16 mouse cellular contexts compared by ENCODE assay signal in genomic region chr13:88014741-88015140, GRCm38 (mm10).
"Had no signal": no experiment of that assay in that cellular context is flagged by ENCODE, and none has a peak within 500 bp of the region (broad histone marks: within the 10 kb centered on the region; RNA-seq: fewer than 3 reads in every experiment).

No protein-coding gene starts in this region.

- DNase-seq: retina, postnatal 1 day; right cerebral cortex, adult 18-20 months; right cerebral cortex, postnatal 14 days; right cerebral cortex, postnatal 25 days; right cerebral cortex, postnatal 4 days; spleen, adult 18-20 months; thymus, adult 18-20 months; thymus, adult 2 months; thymus, postnatal 14 days; thymus, postnatal 25 days; thymus, postnatal 36 days; thymus, postnatal 4 days had no signal

- H3K36me3 ChIP-seq: neural tube, embryonic 13.5 days; neural tube, embryonic 15.5 days; stomach, embryonic 15.5 days had no signal

- H3K4me3 ChIP-seq: neural tube, embryonic 13.5 days; neural tube, embryonic 15.5 days; stomach, embryonic 15.5 days had no signal

- H3K27me3 ChIP-seq: neural tube, embryonic 13.5 days; neural tube, embryonic 15.5 days; stomach, embryonic 15.5 days had no signal

- H3K9ac ChIP-seq: neural tube, embryonic 13.5 days; neural tube, embryonic 15.5 days; stomach, embryonic 15.5 days had no signal

- H3K4me2 ChIP-seq: neural tube, embryonic 13.5 days; neural tube, embryonic 15.5 days; stomach, embryonic 15.5 days had no signal

- H3K9me3 ChIP-seq: neural tube, embryonic 13.5 days; neural tube, embryonic 15.5 days; stomach, embryonic 15.5 days had no signal

- H3K4me1 ChIP-seq: neural tube, embryonic 13.5 days; neural tube, embryonic 15.5 days; stomach, embryonic 15.5 days had no signal

- H3K27ac ChIP-seq: neural tube, embryonic 13.5 days; neural tube, embryonic 15.5 days; stomach, embryonic 15.5 days; stomach, postnatal 0 days had no signal
